Mouse (Mus musculus) CH12.LX (cell line): ENCODE data around the gene Tada2a. TPM values are rescaled to one million over a fixed set of nuclear protein-coding genes. Genes with fewer than 3 reads are reported as not detected.

ENCODE experiments used
- DNase-seq: peaks from one replicate; pipeline ENCODE4 v3.0.0-alpha.2; 2013; ENCODE audit errors: extremely low read depth
- H3K27ac ChIP-seq: 2 replicates; pipeline ENCODE4 v1.5.1; 2012; ENCODE audit warnings: low read depth, mild to moderate bottlenecking, control low read depth, moderate library complexity; ENCODE audit not compliant: insufficient read depth
- H3K27me3 ChIP-seq: replicated peaks from 2 replicates; pipeline ENCODE3; 2012; ENCODE audit warnings: inconsistent platforms
- H3K36me3 ChIP-seq, 2 experiments: replicated peaks in 1 of 2; 2 replicates each; pipeline versions ENCODE3 to v1.6.1; 2012; ENCODE audit warnings: inconsistent platforms in 1 of 2, low read length in 1 of 2, mild to moderate bottlenecking in 1 of 2, mixed read lengths in 1 of 2, moderate library complexity in 1 of 2; ENCODE audit not compliant: control insufficient read depth in 1 of 2, insufficient read depth in 1 of 2
- H3K4me1 ChIP-seq, 2 experiments: 2 replicates each; pipeline ENCODE4 v1.6.1; 2012; ENCODE audit warnings: inconsistent platforms in 1 of 2, moderate library complexity in 1 of 2; ENCODE audit not compliant: insufficient read depth in 2 of 2, control insufficient read depth in 1 of 2
- H3K4me2 ChIP-seq: 2 replicates; pipeline ENCODE4 v1.6.1; 2012; ENCODE audit warnings: low read depth, mild to moderate bottlenecking, control low read depth; ENCODE audit not compliant: poor library complexity, insufficient read depth, severe bottlenecking
- H3K4me3 ChIP-seq, 3 experiments: fragments of 150-350 bp in 1 of 3; sonication (generic) in 1 of 3; replicated peaks in 1 of 3; 2 replicates each; pipeline versions ENCODE3 to v1.5.1; 2011 to 2012; ENCODE audit warnings: low read depth in 2 of 3, low read length in 2 of 3, mild to moderate bottlenecking in 2 of 3, moderate library complexity in 2 of 3, control low read depth in 1 of 3, improper control_type of control experiment in 1 of 3, inconsistent platforms in 1 of 3, mixed read lengths in 1 of 3; ENCODE audit not compliant: poor library complexity in 1 of 3
- H3K79me2 ChIP-seq: replicated peaks from 2 replicates; pipeline ENCODE4 v1.6.1; 2012; ENCODE audit warnings: mild to moderate bottlenecking, moderate library complexity; ENCODE audit not compliant: control insufficient read depth, poor library complexity, insufficient read depth, severe bottlenecking; ENCODE audit errors: extremely low read depth
- H3K9ac ChIP-seq: 2 replicates; pipeline ENCODE4 v1.6.1; 2012; ENCODE audit warnings: low read depth, mild to moderate bottlenecking, control low read depth, moderate library complexity; ENCODE audit not compliant: insufficient read depth
- H3K9me3 ChIP-seq: replicated peaks from 2 replicates; pipeline ENCODE3; 2012; ENCODE audit warnings: low read length, inconsistent platforms, mixed read lengths
- BHLHE40 ChIP-seq: IDR thresholded peaks from 2 replicates; pipeline ENCODE4 v1.6.1; 2011; ENCODE audit warnings: mild to moderate bottlenecking, low read depth, low read length, improper control_type of control experiment
- CHD1 ChIP-seq: IDR thresholded peaks from 2 replicates; pipeline ENCODE4 v1.6.1; 2012; ENCODE audit warnings: low read depth, low read length, improper control_type of control experiment, inconsistent platforms
- CHD2 ChIP-seq: IDR thresholded peaks from 2 replicates; pipeline ENCODE4 v1.6.1; 2011; ENCODE audit warnings: low read length, improper control_type of control experiment
- CTCF ChIP-seq, 2 experiments: IDR thresholded peaks in 1 of 2; conservative IDR thresholded peaks in 1 of 2; 2 replicates each; pipeline ENCODE4 v1.5.1; 2011 to 2012; ENCODE audit warnings: low read depth in 2 of 2, low read length in 2 of 2, improper control_type of control experiment in 1 of 2, inconsistent platforms in 1 of 2, mild to moderate bottlenecking in 1 of 2, moderate library complexity in 1 of 2
- E2F4 ChIP-seq: IDR thresholded peaks from 2 replicates; pipeline ENCODE4 v1.6.1; 2011; ENCODE audit warnings: low read depth, low read length, improper control_type of control experiment; ENCODE audit not compliant: insufficient replicate concordance
- ELF1 ChIP-seq: IDR thresholded peaks from 2 replicates; pipeline ENCODE4 v1.6.1; 2014; ENCODE audit warnings: low read depth, mild to moderate bottlenecking, inconsistent platforms, low read length, improper control_type of control experiment
- EP300 ChIP-seq: IDR thresholded peaks from 2 replicates; pipeline ENCODE4 v1.6.1; 2011; ENCODE audit warnings: low read length, improper control_type of control experiment
- ETS1 ChIP-seq: conservative IDR thresholded peaks from 2 replicates; pipeline ENCODE4 v1.6.1; 2012; ENCODE audit warnings: low read depth, mild to moderate bottlenecking, inconsistent platforms, low read length, improper control_type of control experiment, moderate library complexity
- GABPA ChIP-seq: IDR thresholded peaks from 2 replicates; pipeline ENCODE4 v1.6.1; 2012; ENCODE audit warnings: low read depth, low read length, improper control_type of control experiment, inconsistent platforms; ENCODE audit not compliant: insufficient replicate concordance
- HCFC1 ChIP-seq: IDR thresholded peaks from 2 replicates; pipeline ENCODE4 v1.6.1; 2012; ENCODE audit warnings: low read depth, mild to moderate bottlenecking, inconsistent platforms, low read length, improper control_type of control experiment
- IRF4 ChIP-seq: IDR thresholded peaks from 2 replicates; pipeline ENCODE4 v1.6.1; 2014; ENCODE audit warnings: low read depth, mild to moderate bottlenecking, inconsistent platforms, low read length, improper control_type of control experiment
- JUN ChIP-seq: IDR thresholded peaks from 2 replicates; pipeline ENCODE4 v1.6.1; 2011; ENCODE audit warnings: low read depth, mild to moderate bottlenecking, low read length, improper control_type of control experiment, moderate library complexity; ENCODE audit not compliant: insufficient read depth
- JUND ChIP-seq: conservative IDR thresholded peaks from 2 replicates; pipeline ENCODE4 v1.6.1; 2011; ENCODE audit warnings: low read depth, low read length, improper control_type of control experiment
- KAT2A ChIP-seq: IDR thresholded peaks from 2 replicates; pipeline ENCODE4 v1.6.1; 2012; ENCODE audit warnings: low read length, improper control_type of control experiment, inconsistent platforms; ENCODE audit not compliant: insufficient replicate concordance
- MAFK ChIP-seq: IDR thresholded peaks from 2 replicates; pipeline ENCODE4 v1.6.1; 2011; ENCODE audit warnings: low read length, improper control_type of control experiment; ENCODE audit not compliant: insufficient replicate concordance
- MAX ChIP-seq: IDR thresholded peaks from 2 replicates; pipeline ENCODE4 v1.6.1; 2011; ENCODE audit warnings: low read length, improper control_type of control experiment
- MAZ ChIP-seq: IDR thresholded peaks from 2 replicates; pipeline ENCODE4 v1.6.1; 2012; ENCODE audit warnings: low read depth, mild to moderate bottlenecking, inconsistent platforms, low read length, improper control_type of control experiment, moderate library complexity
- MEF2A ChIP-seq: IDR thresholded peaks from 2 replicates; pipeline ENCODE4 v1.6.1; 2014; ENCODE audit warnings: low read depth, mild to moderate bottlenecking, inconsistent platforms, low read length, improper control_type of control experiment, borderline replicate concordance
- MXI1 ChIP-seq: IDR thresholded peaks from 2 replicates; pipeline ENCODE4 v1.6.1; 2011; ENCODE audit warnings: mild to moderate bottlenecking, low read depth, low read length, improper control_type of control experiment
- MYC ChIP-seq: IDR thresholded peaks from 2 replicates; pipeline ENCODE4 v1.6.1; 2011; ENCODE audit warnings: low read depth, mild to moderate bottlenecking, improper control_type of control experiment, low read length
- NELFE ChIP-seq: IDR thresholded peaks from 2 replicates; pipeline ENCODE4 v1.6.1; 2011; ENCODE audit warnings: low read depth, low read length, improper control_type of control experiment
- NRF1 ChIP-seq: IDR thresholded peaks from 2 replicates; pipeline ENCODE4 v1.6.1; 2014; ENCODE audit warnings: low read depth, mild to moderate bottlenecking, inconsistent platforms, low read length, improper control_type of control experiment, moderate library complexity
- PAX5 ChIP-seq: IDR thresholded peaks from 2 replicates; pipeline ENCODE4 v1.6.1; 2012; ENCODE audit warnings: low read length, inconsistent platforms, mixed read lengths
- POLR2A ChIP-seq: IDR thresholded peaks from 2 replicates; pipeline ENCODE4 v1.6.1; 2011; ENCODE audit warnings: low read depth, mild to moderate bottlenecking, improper control_type of control experiment, low read length
- POLR2AphosphoS2 ChIP-seq: IDR thresholded peaks from 2 replicates; pipeline ENCODE4 v1.6.1; 2011; ENCODE audit warnings: low read depth, low read length, improper control_type of control experiment
- RAD21 ChIP-seq: IDR thresholded peaks from 2 replicates; pipeline ENCODE4 v1.6.1; 2011; ENCODE audit warnings: low read depth, mild to moderate bottlenecking, low read length, improper control_type of control experiment, moderate library complexity
- RCOR1 ChIP-seq: conservative IDR thresholded peaks from 2 replicates; pipeline ENCODE4 v1.6.1; 2012; ENCODE audit warnings: low read depth, mild to moderate bottlenecking, inconsistent platforms, low read length, improper control_type of control experiment
- SIN3A ChIP-seq: IDR thresholded peaks from 2 replicates; pipeline ENCODE4 v1.6.1; 2012; ENCODE audit warnings: low read length, improper control_type of control experiment, inconsistent platforms
- SMC3 ChIP-seq: IDR thresholded peaks from 2 replicates; pipeline ENCODE4 v1.6.1; 2011; ENCODE audit warnings: low read depth, low read length, improper control_type of control experiment
- TBP ChIP-seq: conservative IDR thresholded peaks from 2 replicates; pipeline ENCODE4 v1.6.1; 2011; ENCODE audit warnings: low read depth, low read length, improper control_type of control experiment
- TCF12 ChIP-seq: IDR thresholded peaks from 2 replicates; pipeline ENCODE4 v1.6.1; 2014; ENCODE audit warnings: low read depth, mild to moderate bottlenecking, inconsistent platforms, low read length, improper control_type of control experiment
- UBTF ChIP-seq: IDR thresholded peaks from 2 replicates; pipeline ENCODE4 v1.6.1; 2012; ENCODE audit warnings: low read depth, mild to moderate bottlenecking, inconsistent platforms, low read length, improper control_type of control experiment, moderate library complexity
- USF1 ChIP-seq: IDR thresholded peaks from 2 replicates; pipeline ENCODE4 v1.6.1; 2014; ENCODE audit warnings: low read depth, mild to moderate bottlenecking, inconsistent platforms, low read length, improper control_type of control experiment
- USF2 ChIP-seq: conservative IDR thresholded peaks from 2 replicates; pipeline ENCODE4 v1.6.1; 2011; ENCODE audit warnings: low read depth, low read length, improper control_type of control experiment
- ZC3H11A ChIP-seq: IDR thresholded peaks from 2 replicates; pipeline ENCODE4 v1.6.1; 2012; ENCODE audit warnings: low read depth, mild to moderate bottlenecking, inconsistent platforms, low read length, improper control_type of control experiment
- ZKSCAN1 ChIP-seq: IDR thresholded peaks from 2 replicates; pipeline ENCODE4 v1.6.1; 2012; ENCODE audit warnings: low read depth, inconsistent platforms, low read length, improper control_type of control experiment, borderline replicate concordance
- ZMIZ1 ChIP-seq: IDR thresholded peaks from 2 replicates; pipeline ENCODE4 v1.6.1; 2012; ENCODE audit warnings: low read depth, mild to moderate bottlenecking, inconsistent platforms, low read length, improper control_type of control experiment
- ZNF384 ChIP-seq: IDR thresholded peaks from 2 replicates; pipeline ENCODE4 v1.6.1; 2012; ENCODE audit warnings: low read depth, low read length, improper control_type of control experiment, inconsistent platforms
- dilution Hi-C: fragments of 300-500 bp; cut with MboI; formaldehyde crosslinking; loops from 2 replicates; pipeline ENCODE4 v1.14.3; 2020; ENCODE audit warnings: low sequenced_read_pairs; ENCODE audit not compliant: extremely low pct_unique_long_range_greater_than_20kb, extremely low pct_ligation_motif_present
- in situ Hi-C: fragments of 300-500 bp; cut with MboI; formaldehyde crosslinking; loops from 3 replicates; pipeline ENCODE4 v1.14.3; 2019; ENCODE audit warnings: low sequenced_read_pairs, low pct_ligation_motif_present, low pct_unique_long_range_greater_than_20kb, mixed read lengths
- polyA plus RNA-seq: library from polyadenylated mRNA; unstranded; fragments of >175 nt; gene quantifications from 2 replicates; pipeline ENCODE4 v1.2.1, GENCODE M21; 2012; ENCODE audit warnings: low read depth; ENCODE audit not compliant: insufficient read length
- total RNA-seq, 2 experiments: library from RNA; depleted of rRNA; stranded (reverse); fragments of 300-350 nt in 1 of 2; fragments of >200 nt in 1 of 2; gene quantifications; 2 replicates each; pipeline ENCODE4 v1.2.3; 2012 to 2014

Tada2a gene
- total and polyA plus RNA-seq, 3 experiments, result 34.1 to 66.1 (median 37.5) TPM

DNA sequence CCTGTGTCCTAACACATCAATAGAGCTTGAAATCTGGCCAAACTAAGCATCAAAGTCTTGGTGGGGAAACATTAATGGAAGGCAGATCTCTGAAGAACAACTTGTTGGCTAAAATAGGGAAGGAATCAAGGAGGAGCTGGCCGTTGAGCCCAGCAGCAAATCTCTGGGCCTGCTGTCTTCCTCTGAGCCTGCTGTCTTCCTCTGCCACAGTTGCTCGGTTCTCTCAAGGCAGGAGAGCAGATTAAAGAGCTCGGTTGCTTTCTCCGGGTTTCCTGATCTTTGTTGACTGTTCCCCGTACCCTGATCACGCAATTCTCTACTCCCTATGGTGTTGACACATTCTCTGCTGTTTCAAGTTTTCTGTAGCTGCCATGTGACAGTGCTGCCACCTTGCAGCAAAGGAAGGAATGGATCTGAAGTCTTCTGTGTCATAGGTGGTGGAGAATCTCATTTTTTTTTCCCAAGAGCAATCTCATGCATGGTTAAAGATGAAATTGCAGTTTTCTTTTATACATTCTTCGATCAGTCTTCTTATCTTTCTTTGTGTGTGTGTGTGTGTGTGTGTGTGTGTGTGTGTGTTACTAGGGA lies 39.4 kb upstream of the Tada2a start:
- Histone ChIP-seq H3K4me2 (peak overlapping the region; percentile 70), H3K27ac (no peak overlapping the region), H3K27me3 (peaks cover 9% of the 10 kb centered on the region), H3K36me3 (no peaks in the 10 kb centered on the region), H3K4me3 (no peak overlapping the region), H3K4me1 (peaks cover 3 to 7% of the 10 kb centered on the region in 2 experiments; a peak in 3 of 4 replicates), H3K9me3 (no peaks in the 10 kb centered on the region), H3K9ac (peak overlapping the region; percentile 59), H3K79me2 (no peaks in the 10 kb centered on the region)
- in situ Hi-C loops (loop anchor here (25.0 kb wide), 1 partner anchor 644 kb away; the partner anchor contains the start of gene Mrm1), dilution Hi-C loops (no loop called here)
- peak; percentile 62 for DNase-seq
- peak; percentile 75; the same call in 1 of the 2 replicates for TF ChIP-seq MYC
- no peak for TF ChIP-seq CHD2
- no peak for TF ChIP-seq ZKSCAN1
- TF ChIP-seq UBTF, result no peak
- peak; percentile 89 for TF ChIP-seq SMC3
- no peak for TF ChIP-seq E2F4
- peak; percentile 71; the same call in 1 of the 2 replicates for TF ChIP-seq TBP
- no peak for TF ChIP-seq ZMIZ1
- TF ChIP-seq JUND, result no peak
- 0 out of 2 replicates have a peak, but pooled peaks have one; percentile 57 for TF ChIP-seq IRF4
- TF ChIP-seq HCFC1, result no peak
- no peak for TF ChIP-seq EP300
- TF ChIP-seq NELFE, result no peak
- no peak for TF ChIP-seq PAX5
- peak; percentile 95 for TF ChIP-seq RAD21
- TF ChIP-seq ZNF384, result peak; percentile 88
- TF ChIP-seq CHD1, result no peak
- no peak for TF ChIP-seq MEF2A
- no peak for TF ChIP-seq USF1
- TF ChIP-seq MAFK, result no peak
- TF ChIP-seq USF2, result 0 out of 2 replicates have a peak, but pooled peaks have one; percentile 3
- no peak for TF ChIP-seq MAZ
- TF ChIP-seq BHLHE40, result no peak
- TF ChIP-seq SIN3A, result no peak
- no peak for TF ChIP-seq GABPA
- TF ChIP-seq POLR2A, result 0 out of 2 replicates have a peak, but pooled peaks have one; percentile 33
- TF ChIP-seq CTCF (conservative IDR thresholded peaks at IDR 0.05 in 1 of 2, IDR thresholded peaks at IDR 0.05 in 1 of 2; ENCODE audit: low read depth in 2 of 2, low read length in 2 of 2), result peak; percentile 23 to 98; a peak in 3 of 4 replicates
- TF ChIP-seq TCF12, result peak; percentile 21; the same call in 1 of the 2 replicates
- no peak for TF ChIP-seq KAT2A
- TF ChIP-seq ELF1, result no peak
- no peak for TF ChIP-seq NRF1
- TF ChIP-seq POLR2AphosphoS2, result no peak
- TF ChIP-seq MXI1, result no peak
- 0 out of 2 replicates have a peak, but pooled peaks have one; percentile 21 for TF ChIP-seq ZC3H11A
- TF ChIP-seq JUN, result 0 out of 2 replicates have a peak, but pooled peaks have one; percentile 22
- TF ChIP-seq MAX, result peak; percentile 66
- no peak for TF ChIP-seq ETS1
- TF ChIP-seq RCOR1, result no peak
